In genomic region chr11:52431594-52431993, GRCm38 (mm10) we compare ENCODE assay signal across 12 mouse cellular contexts. TPM values are rescaled to one million over a fixed set of nuclear protein-coding genes. Genes with fewer than 3 reads are reported as not detected.
A peak's percentile ranks its signal among the peaks of the same experiment; 100 is the strongest.
DNase-seq lines count a peak whose midpoint lies in the region; ATAC-seq and TF ChIP-seq lines count a peak whose summit lies in the region.
"Had no signal": no experiment of that assay in that cellular context is flagged by ENCODE, and none has a peak within 500 bp of the region (broad histone marks: within the 10 kb centered on the region; RNA-seq: fewer than 3 reads in every experiment).

No protein-coding gene starts in this region.

- no peaks in the 10 kb centered on the region for H3K36me3 ChIP-seq in hindbrain, embryonic 13.5 days
- H3K36me3 ChIP-seq in hindbrain, embryonic 12.5 days, result no peaks in the 10 kb centered on the region
- H3K36me3 ChIP-seq in neural tube, embryonic 12.5 days, result no peaks in the 10 kb centered on the region
- no peaks in the 10 kb centered on the region for H3K36me3 ChIP-seq in neural tube, embryonic 14.5 days (ENCODE audit: control insufficient read depth, insufficient read depth, low read length)
- H3K36me3 ChIP-seq: G1E; limb, embryonic 13.5 days had no signal

- WGBS in hindbrain, embryonic 13.5 days, result 47% methylated on average over 5 of the region's 5 CpGs
- 62% methylated on average over 5 of the region's 5 CpGs for WGBS in hindbrain, embryonic 12.5 days
- 22% methylated on average over 5 of the region's 5 CpGs for WGBS in neural tube, embryonic 12.5 days
- 16% methylated on average over 5 of the region's 5 CpGs for WGBS in neural tube, embryonic 14.5 days
- WGBS in cerebellum, adult 2 months, result 13% methylated on average over 5 of the region's 5 CpGs

- no peak overlapping the region for H3K4me2 ChIP-seq in hindbrain, embryonic 13.5 days
- no peak overlapping the region for H3K4me2 ChIP-seq in hindbrain, embryonic 12.5 days (replicated peaks)
- no peak overlapping the region for H3K4me2 ChIP-seq in neural tube, embryonic 12.5 days (replicated peaks)
- H3K4me2 ChIP-seq in neural tube, embryonic 14.5 days (ENCODE audit: low read depth, low read length), result no peak overlapping the region
- H3K4me2 ChIP-seq: limb, embryonic 13.5 days had no signal

- peak; percentile 82 for ATAC-seq in hindbrain, embryonic 13.5 days (ENCODE audit: low FRiP score)
- no peak for ATAC-seq in hindbrain, embryonic 12.5 days (ENCODE audit: low FRiP score)
- ATAC-seq in neural tube, embryonic 12.5 days (ENCODE audit: low FRiP score, low read depth), result 0 out of 2 replicates have a peak, but pooled peaks have one; percentile 44
- peak; percentile 86 for ATAC-seq in neural tube, embryonic 14.5 days (ENCODE audit: low read depth)

- no peak overlapping the region for H3K9ac ChIP-seq in hindbrain, embryonic 13.5 days
- H3K9ac ChIP-seq in hindbrain, embryonic 12.5 days, result no peak overlapping the region
- no peak overlapping the region for H3K9ac ChIP-seq in neural tube, embryonic 12.5 days
- no peak overlapping the region for H3K9ac ChIP-seq in neural tube, embryonic 14.5 days (replicated peaks; ENCODE audit: low read depth, low read length)
- H3K9ac ChIP-seq: limb, embryonic 13.5 days had no signal

- H3K4me1 ChIP-seq in hindbrain, embryonic 13.5 days (replicated peaks), result 0 out of 2 replicates have a peak, but pooled peaks cover 7% of the 10 kb centered on the region
- H3K4me1 ChIP-seq in hindbrain, embryonic 12.5 days, result no peaks in the 10 kb centered on the region
- H3K4me1 ChIP-seq in neural tube, embryonic 12.5 days, result peaks cover 1% of the 10 kb centered on the region
- peaks cover under 1% of the 10 kb centered on the region; the same call in 1 of the 2 replicates for H3K4me1 ChIP-seq in neural tube, embryonic 14.5 days (ENCODE audit: control insufficient read depth, insufficient read depth, low read length)
- no peaks in the 10 kb centered on the region for H3K4me1 ChIP-seq in cerebellum, adult 2 months (ENCODE audit: control insufficient read depth, insufficient read depth, low read length)
- H3K4me1 ChIP-seq: limb, embryonic 13.5 days had no signal

- H3K27me3 ChIP-seq in hindbrain, embryonic 13.5 days, result peaks cover 27% of the 10 kb centered on the region
- peaks cover 8% of the 10 kb centered on the region; the same call in 1 of the 2 replicates for H3K27me3 ChIP-seq in hindbrain, embryonic 12.5 days
- H3K27me3 ChIP-seq in neural tube, embryonic 12.5 days (replicated peaks), result peaks cover 25% of the 10 kb centered on the region; the same call in 1 of the 2 replicates
- H3K27me3 ChIP-seq in neural tube, embryonic 14.5 days (ENCODE audit: control insufficient read depth, insufficient read depth, low read length), result peaks cover 6% of the 10 kb centered on the region; the same call in 1 of the 2 replicates
- H3K27me3 ChIP-seq in cerebellum, adult 2 months (ENCODE audit: control insufficient read depth, insufficient read depth, low read length), result no peaks in the 10 kb centered on the region
- H3K27me3 ChIP-seq: limb, embryonic 13.5 days had no signal

- no peak overlapping the region for H3K27ac ChIP-seq in hindbrain, embryonic 13.5 days
- H3K27ac ChIP-seq in hindbrain, embryonic 12.5 days, result no peak overlapping the region
- no peak overlapping the region for H3K27ac ChIP-seq in neural tube, embryonic 12.5 days
- no peak overlapping the region for H3K27ac ChIP-seq in neural tube, embryonic 14.5 days (ENCODE audit: low read depth, low read length)
- H3K27ac ChIP-seq in cerebellum, adult 2 months (ENCODE audit: insufficient read depth, low read length), result no peak overlapping the region
- H3K27ac ChIP-seq: limb, embryonic 13.5 days had no signal

- H3K4me3 ChIP-seq in hindbrain, embryonic 13.5 days, result no peak overlapping the region
- H3K4me3 ChIP-seq in hindbrain, embryonic 12.5 days, result no peak overlapping the region
- no peak overlapping the region for H3K4me3 ChIP-seq in neural tube, embryonic 12.5 days
- H3K4me3 ChIP-seq in neural tube, embryonic 14.5 days (ENCODE audit: low read depth, low read length), result no peak overlapping the region
- no peak overlapping the region for H3K4me3 ChIP-seq in cerebellum, adult 2 months (replicated peaks; ENCODE audit: insufficient read depth, low read depth, low read length)
- H3K4me3 ChIP-seq: limb, embryonic 13.5 days; myocyte had no signal

- DNase-seq in neural tube, embryonic 10.5 days (ENCODE audit: extremely low spot score, low spot score), result no peak
- peak; percentile 60 for DNase-seq in brain, embryonic 18.5 days (ENCODE audit: low read depth, low spot score)
- no peak for DNase-seq in urinary bladder, postnatal 14 days (ENCODE audit: low spot score)
- DNase-seq in cerebellum, adult 2 months, result no peak
- DNase-seq: cerebellum, adult 11 months had no signal

- TF ChIP-seq CTCF in cerebellum, adult 2 months (IDR thresholded peaks at IDR 0.05; ENCODE audit: borderline replicate concordance, insufficient read depth, low read depth, low read length), result no peak

- no peak for TF ChIP-seq POLR2A in cerebellum, adult 2 months (IDR thresholded peaks at IDR 0.05; ENCODE audit: borderline replicate concordance, insufficient read depth, low read length)

- H3K9me3 ChIP-seq in hindbrain, embryonic 13.5 days, result peaks cover 6% of the 10 kb centered on the region; the same call in 1 of the 2 replicates
- no peaks in the 10 kb centered on the region; the same call in 1 of the 2 replicates for H3K9me3 ChIP-seq in hindbrain, embryonic 12.5 days (replicated peaks)
- peaks cover 4% of the 10 kb centered on the region for H3K9me3 ChIP-seq in neural tube, embryonic 12.5 days
- H3K9me3 ChIP-seq in neural tube, embryonic 14.5 days (ENCODE audit: control insufficient read depth, low read length), result no peaks in the 10 kb centered on the region
- H3K9me3 ChIP-seq: G1E; limb, embryonic 13.5 days had no signal

RNA-seq across cellular contexts. Expression of gene 9530068E07Rik, which starts 35.4 kb away (rescaled TPM):
- 129 TPM in 2 replicates for polyA plus RNA-seq in hindbrain, embryonic 13.5 days (2015; fragmentation: Nextera tagmentation; extraction: Ambion mirVana)
- polyA plus RNA-seq in hindbrain, embryonic 12.5 days (2016; fragmentation: Nextera tagmentation; extraction: Ambion mirVana), result 172 and 178 TPM in 2 replicates
- polyA plus RNA-seq in neural tube, embryonic 12.5 days (2016; fragmentation: Nextera tagmentation; extraction: Ambion mirVana), result 151 and 153 TPM in 2 replicates
- 122 and 143 TPM in 2 replicates for polyA plus RNA-seq in neural tube, embryonic 14.5 days (2014; fragmentation: Nextera tagmentation; extraction: Ambion mirVana)
- 88.1 and 88.6 TPM in 2 replicates for polyA plus RNA-seq in cerebellum, adult 2 months (2012; rRNA removed)
